Mouse (Mus musculus) cortical plate, adult 2 months (tissue): ENCODE results near the gene Fat1.

Experiments used
- CTCF ChIP-seq: fragments of 200-500 bp; IDR thresholded peaks from 2 replicates; pipeline ENCODE4 v1.5.1; 2011; ENCODE audit warnings: mild to moderate bottlenecking, control low read depth, low read length; ENCODE audit not compliant: insufficient read depth; ENCODE audit errors: extremely low read depth
- POLR2A ChIP-seq: fragments of 200-500 bp; IDR thresholded peaks from 2 replicates; pipeline ENCODE4 v1.6.1; 2011; ENCODE audit warnings: mild to moderate bottlenecking, low read length, control low read depth; ENCODE audit not compliant: insufficient read depth; ENCODE audit errors: extremely low read depth

DNA sequence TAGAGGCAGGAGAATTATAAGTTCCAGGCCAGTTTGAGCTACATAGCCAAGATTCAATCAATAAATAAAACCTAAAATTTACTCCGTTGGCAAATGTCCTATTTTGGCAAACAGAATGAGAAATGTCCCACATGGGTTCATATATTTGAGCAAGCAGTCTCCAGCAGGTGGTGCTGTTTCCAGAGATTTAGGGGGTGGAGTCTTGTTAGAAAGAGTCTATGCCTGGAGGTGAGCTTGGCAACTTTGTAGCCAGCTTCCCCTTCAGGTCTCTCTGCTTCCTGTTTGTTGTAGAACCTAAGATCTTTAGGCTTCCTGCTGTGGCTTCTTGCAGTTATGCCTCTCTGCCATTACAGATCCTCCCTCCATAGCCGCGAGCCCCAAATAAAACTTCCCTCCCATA, 120.3 kb downstream of the Fat1 start:
- TF ChIP-seq POLR2A (no peak), CTCF (no peak)
